In genomic region chr10:66911261-66911911, GRCm38 (mm10) we compare ENCODE assay signal across 9 mouse cellular contexts.
DNase-seq lines count a peak whose midpoint lies in the region; ATAC-seq and TF ChIP-seq lines count a peak whose summit lies in the region.
"Had no signal": no experiment of that assay in that cellular context is flagged by ENCODE, and none has a peak within 500 bp of the region (broad histone marks: within the 10 kb centered on the region; RNA-seq: fewer than 3 reads in every experiment).

No protein-coding gene starts in this region.

- H3K4me3 ChIP-seq in heart, embryonic 13.5 days, result peak overlapping the region; percentile 8
- no peak overlapping the region for H3K4me3 ChIP-seq in kidney, postnatal 0 days (replicated peaks; ENCODE audit: low read depth, low read length)
- H3K4me3 ChIP-seq: limb, embryonic 12.5 days had no signal

- peaks cover 75% of the 10 kb centered on the region for H3K4me1 ChIP-seq in heart, embryonic 13.5 days
- H3K4me1 ChIP-seq in kidney, postnatal 0 days (replicated peaks; ENCODE audit: insufficient read depth, low read length), result 0 out of 2 replicates have a peak, but pooled peaks cover 17% of the 10 kb centered on the region

- 42% methylated on average over 10 of the region's 10 CpGs for WGBS in heart, embryonic 13.5 days
- WGBS in kidney, postnatal 0 days, result 47% methylated on average over 10 of the region's 10 CpGs

- no peak for TF ChIP-seq CTCF in kidney, postnatal 0 days (IDR thresholded peaks at IDR 0.05; ENCODE audit: low read depth)

- H3K4me2 ChIP-seq in heart, embryonic 13.5 days, result peak overlapping the region; percentile 51
- peak overlapping the region; percentile 15; the same call in 1 of the 2 replicates for H3K4me2 ChIP-seq in kidney, postnatal 0 days (ENCODE audit: low read length)
- H3K4me2 ChIP-seq: limb, embryonic 12.5 days had no signal

- no peak for ATAC-seq in heart, embryonic 13.5 days (ENCODE audit: extremely low read depth, insufficient number of reproducible peaks, low FRiP score, low TSS enrichment)
- ATAC-seq in kidney, postnatal 0 days (replicated peaks; ENCODE audit: low FRiP score, low read depth), result 0 out of 2 replicates have a peak, but pooled peaks have one; percentile 34
- ATAC-seq in megakaryocyte-erythroid progenitor cell, adult 5-6 weeks (replicated peaks; ENCODE audit: low FRiP score, low TSS enrichment, poor library complexity, severe bottlenecking), result no peak

- H3K9me3 ChIP-seq in heart, embryonic 13.5 days, result no peaks in the 10 kb centered on the region
- H3K9me3 ChIP-seq in kidney, postnatal 0 days (replicated peaks; ENCODE audit: low read length), result no peaks in the 10 kb centered on the region
- H3K9me3 ChIP-seq: limb, embryonic 12.5 days had no signal

- no peaks in the 10 kb centered on the region for H3K27me3 ChIP-seq in heart, embryonic 13.5 days (replicated peaks)
- H3K27me3 ChIP-seq in kidney, postnatal 0 days (ENCODE audit: insufficient read depth, low read length), result no peaks in the 10 kb centered on the region

- H3K9ac ChIP-seq in heart, embryonic 13.5 days, result peak overlapping the region; percentile 30
- no peak overlapping the region for H3K9ac ChIP-seq in kidney, postnatal 0 days (ENCODE audit: low read depth, low read length)
- H3K9ac ChIP-seq: limb, embryonic 12.5 days had no signal

- H3K27ac ChIP-seq in heart, embryonic 13.5 days (replicated peaks), result peak overlapping the region; percentile 65
- peak overlapping the region; percentile 36; the same call in 1 of the 2 replicates for H3K27ac ChIP-seq in kidney, postnatal 0 days
- H3K27ac ChIP-seq: limb, embryonic 12.5 days had no signal

- DNase-seq in layer of hippocampus, adult 9-11 months, result peak; percentile 33
- no peak for DNase-seq in layer of hippocampus, adult 9-10 months (ENCODE audit: low spot score)
- DNase-seq in adrenal gland, postnatal 14 days, result peak; percentile 64
- peak; percentile 67 for DNase-seq in kidney, postnatal 0 days (ENCODE audit: low spot score)
- DNase-seq in lung, postnatal 25 days (ENCODE audit: low spot score), result peak; percentile 84
- no peak for DNase-seq in urinary bladder, postnatal 10 days (ENCODE audit: low spot score)

- no peaks in the 10 kb centered on the region for H3K36me3 ChIP-seq in heart, embryonic 13.5 days
- H3K36me3 ChIP-seq in kidney, postnatal 0 days (ENCODE audit: insufficient read depth, low read length), result no peaks in the 10 kb centered on the region
- H3K36me3 ChIP-seq: limb, embryonic 12.5 days had no signal

Comparison
In these comparisons a context has a peak if more than half of its experiments do, and no peak if none do; other contexts are left out.
1. DNase-seq: peak in layer of hippocampus, adult 9-11 months (single experiment), adrenal gland, postnatal 14 days (single experiment), kidney, postnatal 0 days (single experiment) and lung, postnatal 25 days (single experiment); none in layer of hippocampus, adult 9-10 months (single experiment) and urinary bladder, postnatal 10 days (single experiment).